Mouse (Mus musculus) megakaryocyte, adult 5-6 weeks (primary cell): ENCODE measurements at regions not wholly inside any gene's neighbourhood (a gene's known extent, or its start where the extent isn't known, plus 50 kb on each side); places are given as distances from the start of the nearest gene placed in this dataset.

ENCODE experiments used
- ATAC-seq: 2 replicates; pipeline ENCODE4 v1.8.0; 2016; ENCODE audit warnings: mild to moderate bottlenecking, inconsistent platforms; ENCODE audit not compliant: poor library complexity, severe bottlenecking

- ATAC-seq, result no peak
Observed at GRCm38 (mm10) chr9:94386190-94386589, 151.7 kb downstream of the 1190002N15Rik start.

- no peak for ATAC-seq
Observed at GRCm38 (mm10) chr9:94382293-94382692, 155.6 kb downstream of the 1190002N15Rik start.

- no peak for ATAC-seq
Observed at GRCm38 (mm10) chr9:94378835-94379234, 159.0 kb downstream of the 1190002N15Rik start.

GRCm38 (mm10) chr9:94378291-94378690 is 159.6 kb downstream of the 1190002N15Rik start:
- no peak for ATAC-seq

GRCm38 (mm10) chr9:94377346-94378039 is 160.4 kb downstream of the 1190002N15Rik start:
- ATAC-seq, result no peak

- ATAC-seq, result no peak
Observed at GRCm38 (mm10) chr9:94370976-94371375, 166.9 kb downstream of the 1190002N15Rik start.

GRCm38 (mm10) chr9:94368231-94368936 is 169.5 kb downstream of the 1190002N15Rik start:
- ATAC-seq, result no peak

- 0 out of 2 replicates have a peak, but pooled peaks have one; percentile 29 for ATAC-seq
Observed at GRCm38 (mm10) chr9:94361877-94362697, 175.8 kb downstream of the 1190002N15Rik start.

- no peak for ATAC-seq
Observed at GRCm38 (mm10) chr9:94361011-94361410, 176.9 kb downstream of the 1190002N15Rik start.

- no peak for ATAC-seq
Observed at GRCm38 (mm10) chr9:94358150-94358549, 179.7 kb downstream of the 1190002N15Rik start.

- no peak for ATAC-seq
Observed at GRCm38 (mm10) chr9:94342011-94342410, 195.9 kb downstream of the 1190002N15Rik start.

- no peak for ATAC-seq
Observed at GRCm38 (mm10) chr9:94341531-94341930, 196.3 kb downstream of the 1190002N15Rik start.

GRCm38 (mm10) chr9:94333450-94333849 is 204.4 kb downstream of the 1190002N15Rik start:
- no peak for ATAC-seq

- ATAC-seq, result no peak
Observed at GRCm38 (mm10) chr9:94323011-94323410, 214.9 kb downstream of the 1190002N15Rik start.

GRCm38 (mm10) chr9:94302575-94302974 is 235.3 kb downstream of the 1190002N15Rik start:
- ATAC-seq, result no peak

GRCm38 (mm10) chr9:94301896-94302295 is 236.0 kb downstream of the 1190002N15Rik start:
- ATAC-seq, result no peak

- no peak for ATAC-seq
Observed at GRCm38 (mm10) chr9:94295431-94295830, 242.4 kb downstream of the 1190002N15Rik start.

GRCm38 (mm10) chr9:94292147-94292546 is 245.7 kb downstream of the 1190002N15Rik start:
- no peak for ATAC-seq

- ATAC-seq, result no peak
Observed at GRCm38 (mm10) chr9:94289546-94289945, 248.3 kb downstream of the 1190002N15Rik start.

- no peak for ATAC-seq
Observed at GRCm38 (mm10) chr9:94287559-94287958, 250.3 kb downstream of the 1190002N15Rik start.
